Mouse (Mus musculus) limb, embryonic 14.5 days (tissue): ENCODE data around the gene Stx18. TPM values are rescaled to one million over a fixed set of nuclear protein-coding genes. Genes with fewer than 3 reads are reported as not detected.

Experiments used
- ATAC-seq: fragments of 200-750 bp; cut with Nextera tagmentation; 2 replicates; pipeline ENCODE4 v1.8.0; 2017; ENCODE audit warnings: low read depth, moderate number of reproducible peaks, moderate TSS enrichment; ENCODE audit not compliant: low FRiP score
- DNase-seq: peaks from one replicate; pipeline ENCODE4 v3.0.0-alpha.2; 2015; ENCODE audit warnings: low spot score
- H3K27ac ChIP-seq: fragments of 300-500 bp; sonication (generic); replicated peaks from 2 replicates; pipeline ENCODE4 v1.5.1; 2014; ENCODE audit warnings: low read depth, mild to moderate bottlenecking, low read length, moderate library complexity, mixed read lengths
- H3K27me3 ChIP-seq: fragments of 300-500 bp; sonication (generic); 2 replicates; pipeline ENCODE4 v1.6.1; 2014; ENCODE audit warnings: low read length, mixed read lengths; ENCODE audit not compliant: control insufficient read depth, insufficient read depth
- H3K36me3 ChIP-seq: fragments of 300-500 bp; sonication (generic); 2 replicates; pipeline ENCODE4 v1.6.1; 2014; ENCODE audit warnings: mild to moderate bottlenecking, low read length, moderate library complexity, mixed read lengths; ENCODE audit not compliant: control insufficient read depth, insufficient read depth
- H3K4me1 ChIP-seq: fragments of 300-500 bp; sonication (generic); 2 replicates; pipeline ENCODE4 v1.6.1; 2014; ENCODE audit warnings: antibody characterized with exemption, low read length, mixed read lengths; ENCODE audit not compliant: control insufficient read depth, insufficient read depth
- H3K4me2 ChIP-seq: fragments of 300-500 bp; sonication (generic); replicated peaks from 2 replicates; pipeline ENCODE4 v1.6.1; 2014; ENCODE audit warnings: low read depth, mild to moderate bottlenecking, low read length, moderate library complexity; ENCODE audit not compliant: severe bottlenecking
- H3K4me3 ChIP-seq: fragments of 300-500 bp; sonication (generic); replicated peaks from 2 replicates; pipeline ENCODE4 v1.5.1; 2014; ENCODE audit warnings: low read length
- H3K9ac ChIP-seq: fragments of 300-500 bp; sonication (generic); 2 replicates; pipeline ENCODE4 v1.6.1; 2014; ENCODE audit warnings: mild to moderate bottlenecking, low read depth, low read length, moderate library complexity; ENCODE audit not compliant: severe bottlenecking
- H3K9me3 ChIP-seq: fragments of 300-500 bp; sonication (generic); 2 replicates; pipeline ENCODE4 v1.6.1; 2016; ENCODE audit warnings: low read length; ENCODE audit not compliant: control insufficient read depth
- POLR2A ChIP-seq: fragments of 200-500 bp; IDR thresholded peaks from 2 replicates; pipeline ENCODE4 v1.8.0; 2012; ENCODE audit warnings: inconsistent platforms, mild to moderate bottlenecking, moderate library complexity, borderline replicate concordance; ENCODE audit not compliant: insufficient read depth, insufficient read length; ENCODE audit errors: extremely low read depth
- WGBS: fragments of 180-500 bp; shearing (Covaris S2); extraction: QIAGEN DNeasy Blood & Tissue Kit; methylation state at CpG from one replicate; pipeline ENCODE4 v1.1.7; 2014; 5-methylcytosine and 5-hydroxymethylcytosine counted together
- polyA plus RNA-seq, 2 experiments: library from polyadenylated mRNA; depleted of rRNA in 1 of 2; stranded (reverse) in 1 of 2; unstranded in 1 of 2; fragments of >200 nt; fragmentation: Nextera tagmentation in 1 of 2; extraction: Ambion mirVana in 1 of 2; gene quantifications; 2 replicates each; pipeline versions ENCODE4 v1.2.1 to v1.2.3; 2012 to 2014

Gene Stx18
- polyA plus RNA-seq, 2 experiments, result 43.1 to 52.3 TPM

DNA sequence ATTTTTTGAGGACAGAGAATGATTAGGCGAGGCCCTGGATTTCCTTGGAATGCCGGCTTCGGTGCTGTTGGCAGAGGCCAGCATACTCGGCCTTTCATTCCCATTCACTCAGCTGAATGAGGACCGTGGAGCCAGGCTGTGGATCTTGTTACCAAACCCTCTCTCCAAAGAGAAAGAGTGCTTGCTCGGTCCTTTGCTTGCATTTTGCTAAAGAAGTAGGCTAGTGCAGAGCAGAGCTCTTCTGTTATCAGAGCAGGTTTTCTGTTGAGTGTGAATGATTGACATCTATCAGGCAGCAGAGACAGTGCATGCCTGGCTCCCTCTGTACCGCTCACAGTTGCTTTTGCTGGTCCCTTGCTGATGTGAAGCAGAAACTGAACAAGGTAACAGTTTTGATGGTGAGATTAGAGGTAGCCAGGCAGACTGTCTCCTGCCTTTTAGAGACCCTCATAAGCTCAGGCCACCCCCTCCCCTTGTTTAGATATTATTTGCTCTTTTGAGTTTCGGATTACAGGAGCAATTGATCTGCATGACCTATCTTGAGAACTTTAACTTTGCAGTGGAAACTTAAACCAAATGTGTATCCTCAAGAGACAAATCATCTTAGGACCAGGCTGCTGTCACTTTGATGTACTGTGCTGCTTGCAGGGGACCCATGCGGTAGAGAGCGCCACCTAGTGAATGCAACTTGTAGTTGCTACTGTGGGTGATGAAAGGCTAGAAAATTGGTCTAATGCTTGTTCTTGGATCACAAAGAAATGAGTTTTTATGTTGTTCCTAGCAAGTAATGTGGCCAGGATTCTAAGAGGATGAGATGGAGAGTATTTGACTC, 47.2 kb downstream of the Stx18 start:
- Histone ChIP-seq H3K4me3 (no peak overlapping the region), H3K27me3 (no peaks in the 10 kb centered on the region), H3K4me1 (peaks cover 14% of the 10 kb centered on the region), H3K9ac (no peak overlapping the region), H3K9me3 (no peaks in the 10 kb centered on the region), H3K27ac (no peak overlapping the region), H3K4me2 (no peak overlapping the region), H3K36me3 (no peaks in the 10 kb centered on the region)
- DNase-seq, result peak; percentile 62
- peak; percentile 36; the same call in 1 of the 2 replicates for ATAC-seq
- 17% methylated on average over 10 of the region's 10 CpGs for WGBS
- no peak for TF ChIP-seq POLR2A

DNA sequence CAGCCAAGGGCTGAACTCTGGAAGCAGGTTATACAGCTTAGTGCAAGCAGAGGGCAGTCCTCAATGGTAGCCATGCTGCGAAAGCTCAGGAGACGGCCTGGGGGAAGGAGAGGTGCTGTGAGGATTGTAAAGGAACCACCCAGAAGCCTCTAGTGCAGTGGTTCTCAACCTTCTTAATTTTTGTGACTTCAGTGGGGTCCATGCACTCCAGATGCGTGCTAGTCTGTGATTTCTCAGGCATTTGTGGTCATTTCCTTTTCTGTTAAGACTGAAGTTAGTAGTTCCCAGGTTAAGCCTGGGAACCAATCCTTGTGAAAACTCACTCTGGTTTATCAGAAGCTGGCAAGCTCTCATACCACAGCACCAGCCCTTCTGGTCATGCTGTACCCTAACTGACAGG, 51.6 kb downstream of the Stx18 start:
- ATAC-seq (no peak), DNase-seq (no peak)
- 0 out of 2 replicates have a peak, but pooled peaks cover under 1% of the 10 kb centered on the region for H3K36me3 ChIP-seq
- peaks cover 6% of the 10 kb centered on the region; the same call in 1 of the 2 replicates for H3K4me1 ChIP-seq
- no peak overlapping the region for H3K9ac ChIP-seq
- TF ChIP-seq POLR2A, result no peak
- H3K27me3 ChIP-seq, result no peaks in the 10 kb centered on the region
- H3K27ac ChIP-seq, result no peak overlapping the region
- H3K4me2 ChIP-seq, result no peak overlapping the region
- H3K9me3 ChIP-seq, result no peaks in the 10 kb centered on the region
- no peak overlapping the region for H3K4me3 ChIP-seq
- WGBS, result 75% methylated on average over 3 of the region's 3 CpGs

DNA sequence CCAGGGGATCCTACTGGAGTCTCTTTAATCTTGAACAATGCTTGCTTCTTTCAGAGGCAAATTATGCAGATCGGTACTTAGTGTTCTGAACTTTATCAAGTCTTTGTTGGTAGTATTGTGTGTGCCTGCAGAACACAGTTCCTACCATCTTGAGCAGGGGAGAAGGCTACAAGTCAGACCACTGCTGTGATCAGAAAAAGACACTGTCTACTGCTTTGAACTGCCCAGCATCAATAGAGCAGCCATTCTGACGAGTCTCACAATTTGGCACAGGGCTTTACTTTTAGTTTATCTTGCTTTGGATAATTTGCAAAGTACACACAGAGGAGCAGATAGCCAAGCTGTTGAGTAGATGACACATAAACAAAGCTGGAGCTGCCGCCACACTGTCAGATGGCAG, 52.0 kb downstream of the Stx18 start:
- H3K9me3 ChIP-seq, result no peaks in the 10 kb centered on the region

DNA sequence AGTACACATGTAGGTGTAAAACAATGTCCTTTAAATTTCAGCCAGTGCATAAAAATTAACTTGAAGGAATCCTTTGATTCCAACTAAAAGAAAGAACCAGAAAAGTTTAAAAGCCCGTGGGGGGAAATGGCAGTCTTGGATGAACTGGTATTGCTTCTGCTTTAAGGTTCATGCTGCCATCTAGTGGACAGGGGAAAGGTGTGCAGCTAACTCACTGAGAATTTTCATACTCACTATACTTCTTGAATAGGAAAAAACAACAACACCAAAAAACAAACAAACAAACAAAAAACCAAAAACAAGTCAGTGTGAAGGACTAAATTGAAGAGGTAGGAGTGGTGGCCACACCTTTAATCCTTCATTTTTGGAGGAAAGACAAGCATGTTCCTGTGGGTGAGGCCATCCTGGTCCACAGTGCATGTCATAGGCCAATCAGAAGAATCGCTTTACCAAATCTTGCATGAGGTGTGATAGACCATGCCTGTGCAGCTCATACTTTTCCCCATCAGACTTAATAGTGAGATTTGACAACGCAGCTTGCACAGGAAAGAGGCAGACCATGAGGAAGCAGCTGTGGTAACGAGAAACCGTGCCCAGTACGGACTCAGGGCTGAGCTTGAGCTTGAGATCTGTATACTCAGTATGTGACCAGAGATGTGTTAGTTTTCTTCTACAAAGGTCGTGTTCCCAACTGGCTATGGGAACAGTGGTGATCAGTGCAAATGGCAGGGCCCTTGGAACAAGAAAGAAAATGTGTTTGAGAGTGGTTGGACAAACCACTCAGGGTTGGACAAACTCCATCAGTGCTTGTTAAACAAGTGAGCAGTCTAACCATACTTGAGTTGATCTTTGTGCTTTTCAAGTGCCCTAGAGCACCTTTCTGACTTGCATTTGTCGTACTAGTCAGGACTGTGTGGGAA, 52.8 kb downstream of the Stx18 start:
- Histone ChIP-seq H3K4me3 (no peak overlapping the region), H3K27ac (no peak overlapping the region), H3K27me3 (no peaks in the 10 kb centered on the region), H3K9ac (no peak overlapping the region), H3K9me3 (no peaks in the 10 kb centered on the region), H3K4me1 (peaks cover 2% of the 10 kb centered on the region; the same call in 1 of the 2 replicates), H3K36me3 (0 out of 2 replicates have a peak, but pooled peaks cover 3% of the 10 kb centered on the region), H3K4me2 (no peak overlapping the region)
- WGBS, result 74% methylated on average over 8 of the region's 8 CpGs
- no peak for TF ChIP-seq POLR2A
- peak; percentile 84 for DNase-seq
- no peak; the same call in 1 of the 2 replicates for ATAC-seq

More for the DNA sequence above, 52.0 kb downstream of the Stx18 start:
- Histone ChIP-seq H3K27ac (no peak overlapping the region), H3K4me1 (peaks cover 6% of the 10 kb centered on the region; the same call in 1 of the 2 replicates), H3K27me3 (no peaks in the 10 kb centered on the region), H3K36me3 (0 out of 2 replicates have a peak, but pooled peaks cover 3% of the 10 kb centered on the region), H3K9ac (no peak overlapping the region), H3K4me3 (no peak overlapping the region), H3K4me2 (no peak overlapping the region)
- 59% methylated on average over 3 of the region's 3 CpGs for WGBS
- no peak for TF ChIP-seq POLR2A
- no peak for DNase-seq
- no peak for ATAC-seq

DNA sequence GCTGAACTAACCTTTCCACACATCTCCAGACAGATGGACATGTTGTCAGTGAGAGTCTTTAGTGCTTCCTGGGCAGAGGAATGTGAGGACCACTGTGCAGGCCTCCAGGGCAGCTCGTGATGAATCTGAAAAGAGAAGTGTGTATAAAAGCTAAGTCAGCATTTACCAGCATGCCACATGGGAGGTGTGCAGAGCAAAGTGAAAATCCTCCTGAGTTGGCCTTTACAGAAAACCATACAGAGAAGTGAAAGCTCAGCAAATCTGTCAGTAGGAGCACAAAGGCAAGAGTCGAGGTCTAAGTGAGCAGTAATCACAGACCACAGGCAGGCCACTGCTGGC, 53.4 kb downstream of the Stx18 start:
- H3K4me2 ChIP-seq, result no peak overlapping the region
- H3K9ac ChIP-seq, result no peak overlapping the region
- no peaks in the 10 kb centered on the region for H3K27me3 ChIP-seq
- no peak for DNase-seq
- ATAC-seq, result no peak
- peaks cover 2% of the 10 kb centered on the region; the same call in 1 of the 2 replicates for H3K4me1 ChIP-seq
- no peak overlapping the region for H3K4me3 ChIP-seq
- H3K27ac ChIP-seq, result no peak overlapping the region
- H3K9me3 ChIP-seq, result no peaks in the 10 kb centered on the region
- 77% methylated on average over 2 of the region's 2 CpGs for WGBS
- no peak for TF ChIP-seq POLR2A
- 0 out of 2 replicates have a peak, but pooled peaks cover 3% of the 10 kb centered on the region for H3K36me3 ChIP-seq
